Mouse (Mus musculus) midbrain, embryonic 14.5 days (tissue): Measurements from ENCODE around the gene Olfr670. TPM values are rescaled to one million over a fixed set of nuclear protein-coding genes. Genes with fewer than 3 reads are reported as not detected.
"Not testable (repeated sequence)": the region's sequence is repeated elsewhere in the genome, so short reads cannot be mapped to it uniquely, and the experiment has no call there.

Experiments
- ATAC-seq: fragments of 200-750 bp; cut with Nextera tagmentation; 2 replicates; pipeline ENCODE4 v1.8.0; 2017; ENCODE audit warnings: moderate number of reproducible peaks, moderate library complexity; ENCODE audit not compliant: low FRiP score, low TSS enrichment
- DNase-seq: peaks from one replicate; pipeline ENCODE4 v3.0.0-alpha.2; 2015
- H3K27ac ChIP-seq: fragments of 300-500 bp; sonication (generic); replicated peaks from 2 replicates; pipeline ENCODE4 v1.5.1; 2014; ENCODE audit warnings: mild to moderate bottlenecking, low read depth, low read length, moderate library complexity
- H3K27me3 ChIP-seq: fragments of 300-500 bp; sonication (generic); 2 replicates; pipeline ENCODE4 v1.6.1; 2014; ENCODE audit warnings: low read length, control low read depth, mixed read lengths; ENCODE audit not compliant: control insufficient read depth, insufficient read depth
- H3K36me3 ChIP-seq: fragments of 300-500 bp; sonication (generic); 2 replicates; pipeline ENCODE4 v1.6.1; 2014; ENCODE audit warnings: low read length, control low read depth; ENCODE audit not compliant: control insufficient read depth, insufficient read depth
- H3K4me1 ChIP-seq: fragments of 300-500 bp; sonication (generic); 2 replicates; pipeline ENCODE4 v1.6.1; 2014; ENCODE audit warnings: mild to moderate bottlenecking, antibody characterized with exemption, low read length, control low read depth; ENCODE audit not compliant: control insufficient read depth, insufficient read depth
- H3K4me2 ChIP-seq: fragments of 300-500 bp; sonication (generic); 2 replicates; pipeline ENCODE4 v1.6.1; 2014; ENCODE audit warnings: mild to moderate bottlenecking, low read length, moderate library complexity
- H3K4me3 ChIP-seq: fragments of 300-500 bp; sonication (generic); replicated peaks from 2 replicates; pipeline ENCODE4 v1.5.1; 2014; ENCODE audit warnings: low read depth, low read length
- H3K9ac ChIP-seq: fragments of 300-500 bp; sonication (generic); replicated peaks from 2 replicates; pipeline ENCODE4 v1.6.1; 2014; ENCODE audit warnings: mild to moderate bottlenecking, low read length, moderate library complexity
- H3K9me3 ChIP-seq: fragments of 300-500 bp; sonication (generic); 2 replicates; pipeline ENCODE4 v1.6.1; 2016; ENCODE audit warnings: low read length, control low read depth, mixed read lengths; ENCODE audit not compliant: control insufficient read depth
- WGBS: fragments of 180-500 bp; shearing (Covaris S2); extraction: QIAGEN DNeasy Blood & Tissue Kit; methylation state at CpG from one replicate; pipeline ENCODE4 v1.1.7; 2014; 5-methylcytosine and 5-hydroxymethylcytosine counted together
- polyA plus RNA-seq: library from polyadenylated mRNA; unstranded; fragments of >200 nt; fragmentation: Nextera tagmentation; extraction: Ambion mirVana; gene quantifications from 2 replicates; pipeline ENCODE4 v1.2.1, GENCODE M21; 2014

The Olfr670 gene
- not detected in 2 replicates for polyA plus RNA-seq

GRCm38 (mm10) chr7:104962520-104962919, at the start of gene Olfr670:
Olfr670 (minus strand) TSS chr7:104962620.
- DNase-seq (no peak), ATAC-seq (no peak)
- no peaks in the 10 kb centered on the region for H3K36me3 ChIP-seq
- no peak within 1 kb of the TSS for H3K4me3 ChIP-seq
- no peaks in the 10 kb centered on the region for H3K9me3 ChIP-seq
- no peaks in the 10 kb centered on the region for H3K4me1 ChIP-seq
- no peak within 1 kb of the TSS for H3K4me2 ChIP-seq
- H3K27me3 ChIP-seq = no peaks in the 10 kb centered on the region
- 48% methylated on average over 1 of the region's 1 CpGs for WGBS
- H3K27ac ChIP-seq = no peak within 1 kb of the TSS
- H3K9ac ChIP-seq = no peak within 1 kb of the TSS

GRCm38 (mm10) chr7:105001929-105002328, 39.5 kb upstream of the Olfr670 start, which contains the start of gene Olfr672:
Olfr672 (minus strand) TSS chr7:105002029.
- Histone ChIP-seq H3K27me3 (no peaks in the 10 kb centered on the region), H3K9ac (no peak within 1 kb of the TSS), H3K4me2 (no peak within 1 kb of the TSS), H3K27ac (no peak within 1 kb of the TSS), H3K9me3 (no peaks in the 10 kb centered on the region), H3K36me3 (no peaks in the 10 kb centered on the region), H3K4me3 (no peak within 1 kb of the TSS), H3K4me1 (no peaks in the 10 kb centered on the region)
- DNase-seq = no peak
- no peak for ATAC-seq

- no peaks in the 10 kb centered on the region for H3K9me3 ChIP-seq
- H3K4me1 ChIP-seq = no peaks in the 10 kb centered on the region
- DNase-seq (no peak), ATAC-seq (no peak)
- H3K27ac ChIP-seq = no peak within 1 kb of the TSS
- H3K4me3 ChIP-seq = no peak within 1 kb of the TSS
- H3K4me2 ChIP-seq = no peak within 1 kb of the TSS
- WGBS = 77% methylated on average over 1 of the region's 1 CpGs
- H3K36me3 ChIP-seq = no peaks in the 10 kb centered on the region
- no peak within 1 kb of the TSS for H3K9ac ChIP-seq
- no peaks in the 10 kb centered on the region for H3K27me3 ChIP-seq
Measured at GRCm38 (mm10) chr7:104979026-104979425, 16.6 kb upstream of the Olfr670 start, which contains the start of gene Olfr671. Olfr671 (minus strand) TSS chr7:104979126.

GRCm38 (mm10) chr7:104972507-104972906, 10.1 kb upstream of the Olfr670 start:
- 71% methylated on average over 2 of the region's 2 CpGs for whole genome bisulfite sequencing
- H3K27me3 ChIP-seq, DNase-seq: not testable (repeated sequence)

GRCm38 (mm10) chr7:104950234-104950633, 12.2 kb downstream of the Olfr670 start:
- H3K4me2 ChIP-seq, H3K4me3 ChIP-seq, H3K27ac ChIP-seq, H3K4me1 ChIP-seq, ATAC-seq, H3K27me3 ChIP-seq, H3K36me3 ChIP-seq, DNase-seq, H3K9ac ChIP-seq, H3K9me3 ChIP-seq: not testable (repeated sequence)
- 96% methylated on average over 16 of the region's 16 CpGs for WGBS

More at GRCm38 (mm10) chr7:104972507-104972906, 10.1 kb upstream of the Olfr670 start:
- H3K4me3 ChIP-seq, H3K27ac ChIP-seq, H3K9ac ChIP-seq, H3K4me2 ChIP-seq, H3K4me1 ChIP-seq, H3K36me3 ChIP-seq, ATAC-seq, H3K9me3 ChIP-seq: not testable (repeated sequence)

- 86% methylated on average over 1 of the region's 1 CpGs for WGBS
- no peak within 1 kb of the TSS for H3K9ac ChIP-seq
- no peak for ATAC-seq
Measured at GRCm38 (mm10) chr7:104933940-104934339, 28.5 kb downstream of the Olfr670 start, which contains the start of gene Olfr669. Olfr669 (plus strand) TSS chr7:104934240.

GRCm38 (mm10) chr7:104927957-104928356, 34.5 kb downstream of the Olfr670 start, which contains the start of gene Olfr668:
Olfr668 (minus strand) TSS chr7:104928057.
- Histone ChIP-seq H3K27me3 (no peaks in the 10 kb centered on the region), H3K4me2 (no peak within 1 kb of the TSS), H3K27ac (no peak within 1 kb of the TSS), H3K36me3 (no peaks in the 10 kb centered on the region), H3K9ac (no peak within 1 kb of the TSS), H3K4me1 (no peaks in the 10 kb centered on the region), H3K9me3 (no peaks in the 10 kb centered on the region), H3K4me3 (no peak within 1 kb of the TSS)
- WGBS = 78% methylated on average over 1 of the region's 1 CpGs
- DNase-seq = no peak
- ATAC-seq = no peak

More at GRCm38 (mm10) chr7:104933940-104934339, 28.5 kb downstream of the Olfr670 start, which contains the start of gene Olfr669:
- Histone ChIP-seq H3K4me1 (no peaks in the 10 kb centered on the region), H3K9me3 (no peaks in the 10 kb centered on the region), H3K27me3 (no peaks in the 10 kb centered on the region), H3K4me2 (no peak within 1 kb of the TSS), H3K27ac (no peak within 1 kb of the TSS), H3K36me3 (no peaks in the 10 kb centered on the region), H3K4me3 (no peak within 1 kb of the TSS)
- DNase-seq = no peak

GRCm38 (mm10) chr7:104921382-104921781, 41.0 kb downstream of the Olfr670 start, which contains the start of gene Olfr667:
Olfr667 (minus strand) TSS chr7:104921482.
- no peaks in the 10 kb centered on the region for H3K27me3 ChIP-seq
- H3K4me3 ChIP-seq = no peak within 1 kb of the TSS
- no peaks in the 10 kb centered on the region for H3K9me3 ChIP-seq
- no peak within 1 kb of the TSS for H3K4me2 ChIP-seq
- H3K27ac ChIP-seq = no peak within 1 kb of the TSS
- no peaks in the 10 kb centered on the region for H3K4me1 ChIP-seq
- no peaks in the 10 kb centered on the region for H3K36me3 ChIP-seq
- ATAC-seq (no peak), DNase-seq (no peak)
- 89% methylated on average over 1 of the region's 1 CpGs for WGBS
- H3K9ac ChIP-seq = no peak within 1 kb of the TSS
